Mouse (Mus musculus) lung, embryonic 14.5 days (tissue): ENCODE results near the gene Adig. TPM values are rescaled to one million over a fixed set of nuclear protein-coding genes. Genes with fewer than 3 reads are reported as not detected.
A peak's percentile ranks its signal among the peaks of the same experiment; 100 is the strongest.

Experiments used
- ATAC-seq: fragments of 200-750 bp; cut with Nextera tagmentation; 2 replicates; pipeline ENCODE4 v1.8.0; 2017; ENCODE audit warnings: mild to moderate bottlenecking, moderate TSS enrichment, moderate library complexity; ENCODE audit not compliant: insufficient read depth
- DNase-seq: peaks from one replicate; pipeline ENCODE4 v3.0.0-alpha.2; 2015
- H3K27ac ChIP-seq: fragments of 300-500 bp; sonication (generic); 2 replicates; pipeline ENCODE4 v1.5.1; 2014; ENCODE audit warnings: low read depth, mild to moderate bottlenecking, moderate library complexity
- H3K27me3 ChIP-seq: fragments of 300-500 bp; sonication (generic); 2 replicates; pipeline ENCODE4 v1.6.1; 2014; ENCODE audit warnings: low read length, control low read depth; ENCODE audit not compliant: insufficient read depth
- H3K36me3 ChIP-seq: fragments of 300-500 bp; sonication (generic); 2 replicates; pipeline ENCODE4 v1.6.1; 2014; ENCODE audit warnings: control low read depth; ENCODE audit not compliant: insufficient read depth
- H3K4me1 ChIP-seq: fragments of 300-500 bp; sonication (generic); 2 replicates; pipeline ENCODE4 v1.6.1; 2014; ENCODE audit warnings: antibody characterized with exemption, control low read depth; ENCODE audit not compliant: insufficient read depth
- H3K4me2 ChIP-seq: fragments of 300-500 bp; sonication (generic); 2 replicates; pipeline ENCODE4 v1.6.1; 2014; ENCODE audit warnings: mild to moderate bottlenecking
- H3K4me3 ChIP-seq: fragments of 300-500 bp; sonication (generic); 2 replicates; pipeline ENCODE4 v1.5.1; 2014; ENCODE audit warnings: low read depth, low read length
- H3K9ac ChIP-seq: fragments of 300-500 bp; sonication (generic); 2 replicates; pipeline ENCODE4 v1.6.1; 2014
- H3K9me3 ChIP-seq: fragments of 300-500 bp; sonication (generic); 2 replicates; pipeline ENCODE4 v1.6.1; 2016; ENCODE audit warnings: low read depth, low read length, control low read depth
- CTCF ChIP-seq: IDR thresholded peaks from 2 replicates; pipeline ENCODE4 v1.5.1; 2016; ENCODE audit warnings: antibody characterized with exemption, low read depth
- WGBS: fragments of 180-500 bp; shearing (Covaris S2); extraction: QIAGEN DNeasy Blood & Tissue Kit; methylation state at CpG from one replicate; pipeline ENCODE4 v1.1.7; 2014; 5-methylcytosine and 5-hydroxymethylcytosine counted together
- polyA plus RNA-seq: library from polyadenylated mRNA; unstranded; fragments of >200 nt; fragmentation: Nextera tagmentation; extraction: Ambion mirVana; gene quantifications from 2 replicates; pipeline ENCODE4 v1.2.1, GENCODE M21; 2014

The Adig gene
- polyA plus RNA-seq, 1 experiment from 2014 or later = 0.42 TPM

DNA sequence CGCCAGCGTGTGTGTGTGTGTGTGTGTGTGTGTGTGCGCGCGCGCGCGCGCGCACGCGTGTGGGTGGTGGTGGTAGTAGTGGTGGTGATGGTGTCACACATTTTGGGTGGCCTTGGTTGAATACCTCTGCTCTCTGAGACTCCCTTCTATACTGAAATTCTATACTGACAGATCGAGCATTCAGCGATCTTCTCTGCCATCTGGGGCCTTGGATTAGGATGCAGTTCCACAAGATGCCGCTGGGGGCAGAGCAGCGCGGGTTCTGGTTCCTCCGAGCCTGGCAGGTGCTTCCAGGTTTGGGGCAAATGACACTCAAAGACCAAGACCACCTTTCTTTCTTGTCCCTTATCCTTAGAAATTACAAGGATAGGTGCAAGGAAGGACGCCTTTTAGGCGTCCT is 53.8 kb downstream of the Adig start:
- H3K27me3 ChIP-seq = peaks cover 26% of the 10 kb centered on the region; the same call in 1 of the 2 replicates
- 1% methylated on average over 20 of the region's 20 CpGs for WGBS
- H3K4me3 ChIP-seq = peak overlapping the region; percentile 6; the same call in 1 of the 2 replicates
- peak overlapping the region; percentile 54 for H3K4me2 ChIP-seq
- H3K9ac ChIP-seq = no peak overlapping the region
- no peaks in the 10 kb centered on the region for H3K9me3 ChIP-seq
- peak; percentile 90 for TF ChIP-seq CTCF
- H3K4me1 ChIP-seq = no peaks in the 10 kb centered on the region
- ATAC-seq (0 out of 2 replicates have a peak, but pooled peaks have one; percentile 12), DNase-seq (peak; percentile 78)
- H3K36me3 ChIP-seq = no peaks in the 10 kb centered on the region
- no peak overlapping the region for H3K27ac ChIP-seq

DNA sequence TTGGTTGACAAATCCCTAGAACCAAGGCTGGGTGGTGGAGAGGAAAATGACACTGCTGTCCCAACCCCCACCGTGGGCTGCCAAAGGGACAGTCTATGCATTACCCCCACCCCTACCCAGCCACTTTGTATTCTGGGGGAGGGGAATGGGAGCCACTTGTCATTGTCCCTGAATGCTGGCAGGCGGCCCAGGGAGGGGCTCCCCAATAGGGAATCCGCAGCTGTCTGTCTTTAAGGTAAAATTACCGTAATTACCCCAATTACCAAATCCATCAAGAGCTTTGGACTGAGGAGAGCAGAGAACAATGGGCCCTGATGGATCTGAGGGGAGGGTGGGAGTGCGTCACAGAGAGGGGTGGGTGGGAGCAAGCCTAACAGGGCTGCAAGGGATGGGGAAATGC is 54.3 kb downstream of the Adig start:
- H3K36me3 ChIP-seq = no peaks in the 10 kb centered on the region
- H3K9ac ChIP-seq = no peak overlapping the region
- H3K27ac ChIP-seq = no peak overlapping the region
- DNase-seq = no peak
- 15% methylated on average over 5 of the region's 5 CpGs for WGBS
- no peak overlapping the region for H3K4me2 ChIP-seq
- H3K4me3 ChIP-seq = no peak overlapping the region
- no peaks in the 10 kb centered on the region for H3K9me3 ChIP-seq
- no peak for ATAC-seq
- TF ChIP-seq CTCF = no peak
- peaks cover 26% of the 10 kb centered on the region; the same call in 1 of the 2 replicates for H3K27me3 ChIP-seq
- no peaks in the 10 kb centered on the region for H3K4me1 ChIP-seq

Other genes with a start within 250 kb of the Adig start
- gene Bpi, start 244.5 kb upstream of the Adig start, polyA plus RNA-seq = not detected in 2 replicates
- gene Lbp, start 196.1 kb upstream of the Adig start, polyA plus RNA-seq = 8.3 and 9.9 TPM in 2 replicates
- gene Snhg11, start 127.0 kb upstream of the Adig start, polyA plus RNA-seq = 0.96 and 1.7 TPM in 2 replicates
- 19.7 and 22.1 TPM in 2 replicates for gene Ralgapb, start 92.8 kb upstream of the Adig start, polyA plus RNA-seq
- not detected in 2 replicates for gene Arhgap40, start 10.2 kb downstream of the Adig start, polyA plus RNA-seq
- gene Slc32a1, start 108.2 kb downstream of the Adig start, polyA plus RNA-seq = not detected in 2 replicates
- gene Actr5, start 122.3 kb downstream of the Adig start, polyA plus RNA-seq = 12.5 and 15.5 TPM in 2 replicates
- 16.3 and 17.6 TPM in 2 replicates for gene Ppp1r16b, start 162.8 kb downstream of the Adig start, polyA plus RNA-seq